Mouse (Mus musculus): ENCODE data around the gene Tent5c.

DNA sequence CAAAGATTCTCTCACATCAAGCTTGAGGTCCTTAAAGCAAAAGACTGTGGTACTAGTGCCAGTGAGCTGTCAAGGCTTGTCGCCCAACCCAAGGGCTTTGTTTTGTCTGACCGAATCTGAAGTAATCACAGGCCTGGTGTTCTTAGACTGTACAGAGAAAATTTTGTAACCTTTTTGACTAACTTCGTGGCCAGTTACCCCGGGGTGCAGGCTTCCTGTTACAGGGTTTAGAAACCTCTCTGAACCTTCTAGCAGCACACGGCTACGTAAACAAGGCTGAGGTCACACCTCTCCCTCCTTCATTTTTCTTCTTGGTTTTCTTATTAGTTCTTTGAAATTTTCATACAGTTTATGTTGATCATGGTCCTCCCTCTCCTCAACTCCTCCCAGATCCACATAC lies 13.4 kb upstream of the Tent5c start:
- TF ChIP-seq POLR2A (IDR thresholded peaks at IDR 0.05; ENCODE audit: borderline replicate concordance, control insufficient read depth, low read depth, low read length): no peak
- TF ChIP-seq CTCF (IDR thresholded peaks at IDR 0.05; ENCODE audit: control insufficient read depth, insufficient read depth, low read length): no peak
